Mouse (Mus musculus) cerebellum, postnatal 10 days (tissue): ENCODE data around the gene Gm20388.

ENCODE experiments used
- DNase-seq, 2 experiments: peaks; one replicate each; pipeline ENCODE4 v3.0.0; 2021; ENCODE audit warnings: mixed read lengths in 2 of 2

Gm20388 gene

DNA sequence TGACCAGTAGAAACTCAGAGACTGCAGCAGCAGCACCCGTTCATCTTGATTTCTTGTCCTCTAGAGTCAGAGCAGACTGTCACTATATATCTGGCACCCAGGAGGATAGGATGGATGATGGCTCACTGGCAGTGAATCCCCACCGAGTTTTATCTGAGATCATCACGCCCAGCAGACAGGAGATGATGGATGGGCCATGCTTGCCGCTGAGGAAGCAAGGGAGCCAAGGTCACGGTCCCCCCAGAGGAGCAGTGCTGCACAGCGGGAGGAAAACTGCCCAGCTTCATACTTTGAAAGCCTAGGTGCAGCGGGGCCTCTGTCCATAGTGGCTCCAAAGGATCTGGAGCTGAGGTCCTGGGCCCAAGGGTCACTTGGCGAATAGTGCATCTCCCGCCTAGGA is 2122.1 kb downstream of the Gm20388 start:
- no peak for DNase-seq

GRCm38 (mm10) chr8:122035543-122035942 is 2124.9 kb downstream of the Gm20388 start:
- DNase-seq, result no peak

DNA sequence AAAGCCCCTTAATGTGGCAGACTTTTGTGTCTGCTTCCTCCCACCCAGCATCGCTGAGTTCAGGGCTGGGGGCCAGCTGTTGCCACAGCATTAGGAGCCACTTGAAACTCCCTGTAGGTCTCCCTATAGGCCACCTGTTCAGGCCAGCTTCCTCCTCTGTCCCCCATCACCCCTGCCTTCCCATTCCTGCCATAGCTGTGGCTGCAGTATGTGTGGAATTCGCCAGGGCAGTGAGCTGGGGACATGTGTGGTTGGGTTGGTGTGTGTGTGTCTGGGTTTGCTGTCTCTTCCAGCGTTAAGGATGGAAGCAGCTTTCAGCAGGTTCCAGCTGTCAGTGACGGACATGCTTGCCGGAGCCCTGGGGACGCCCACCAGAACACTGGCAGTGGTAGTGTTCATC is 2125.7 kb downstream of the Gm20388 start:
- DNase-seq, result no peak

DNA sequence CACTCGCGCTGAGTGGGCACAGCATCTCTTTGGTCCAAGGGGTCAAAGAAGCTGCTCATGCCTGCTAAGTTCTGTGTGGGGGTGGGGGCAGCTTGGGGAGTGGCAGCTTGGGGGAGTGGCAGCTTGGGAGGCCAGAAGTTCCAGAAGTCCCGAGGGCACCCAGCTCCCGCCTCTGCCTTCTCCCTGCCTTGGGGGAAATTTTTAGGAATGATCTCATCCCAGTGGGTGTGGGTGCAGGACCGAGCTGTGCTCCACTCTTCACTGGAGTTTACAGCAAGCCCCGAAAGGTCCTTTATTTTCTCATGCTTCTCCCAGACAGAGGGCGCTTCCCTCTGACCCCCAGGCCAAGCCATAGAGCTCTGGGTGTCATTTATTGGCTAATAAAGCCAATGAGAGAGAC is 2126.6 kb downstream of the Gm20388 start:
- no peak for DNase-seq

DNA sequence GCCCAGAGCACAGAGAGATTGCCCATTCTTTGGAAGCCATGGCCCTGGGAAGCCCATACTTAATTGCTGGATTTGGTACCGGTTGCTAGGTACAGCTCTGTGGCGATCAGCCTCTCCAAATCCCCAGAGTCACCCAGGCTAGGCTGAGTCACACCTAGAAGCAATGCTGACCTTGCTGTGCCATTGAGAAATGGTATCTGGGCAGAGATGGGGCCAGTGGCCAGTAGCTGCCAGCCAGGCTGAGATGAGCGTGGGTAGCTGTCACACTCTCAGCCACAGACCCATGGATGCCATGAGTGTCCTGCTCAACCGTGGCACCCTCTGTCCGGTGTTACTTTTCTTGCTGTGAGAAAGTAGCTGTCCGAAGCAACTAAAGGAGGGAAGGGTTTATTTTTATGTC is 2127.4 kb downstream of the Gm20388 start:
- no peak for DNase-seq

- DNase-seq, result peak in 1 of 2 experiments; percentile 46
Measured at GRCm38 (mm10) chr8:122039452-122039851, 2128.8 kb downstream of the Gm20388 start.

- no peak for DNase-seq
Measured at GRCm38 (mm10) chr8:122047206-122047870, 2136.7 kb downstream of the Gm20388 start.

DNA sequence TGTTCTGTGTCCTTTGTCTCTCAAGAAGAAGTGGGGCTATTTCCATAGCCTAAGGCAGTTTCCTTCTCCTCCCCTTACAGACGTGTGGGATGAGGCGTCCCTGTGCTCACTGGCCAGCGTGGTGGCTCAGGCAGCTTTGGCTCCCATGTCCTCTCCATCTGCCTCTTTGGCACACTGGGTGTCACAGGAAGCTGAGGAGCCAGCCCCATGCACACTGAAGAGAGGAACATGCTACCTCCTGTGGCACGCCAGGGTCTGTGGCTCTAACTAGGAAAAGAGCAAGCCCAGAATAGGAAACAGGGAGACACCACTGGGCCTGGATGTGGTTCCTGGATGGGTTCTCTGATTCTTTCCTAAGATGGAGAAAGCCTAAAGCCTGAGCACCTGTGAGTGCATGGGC is 2138.6 kb downstream of the Gm20388 start:
- peak; percentile 72 to 85 for DNase-seq

DNA sequence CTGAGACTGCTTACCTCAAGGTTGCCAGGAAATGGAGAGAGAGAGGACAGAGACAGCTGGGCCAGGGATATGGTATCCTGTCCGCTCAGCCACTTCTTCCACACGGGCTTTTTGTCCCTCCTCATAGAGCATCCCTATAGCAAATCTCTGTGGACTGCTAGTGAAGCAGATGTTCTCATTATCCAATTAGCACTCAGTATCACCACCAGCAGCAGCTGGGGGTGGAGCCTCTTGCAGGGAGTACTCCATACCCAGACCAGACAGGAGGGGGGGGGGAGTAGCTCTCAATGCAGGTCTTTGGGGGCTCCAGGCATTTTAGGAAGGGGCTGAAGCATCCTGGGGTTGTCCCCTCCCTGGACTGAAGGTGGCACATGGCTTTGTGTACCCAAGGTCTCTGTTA is 2139.3 kb downstream of the Gm20388 start:
- no peak for DNase-seq

- peak; percentile 79 to 87 for DNase-seq
Measured at GRCm38 (mm10) chr8:122050620-122051019, 2140.0 kb downstream of the Gm20388 start.

GRCm38 (mm10) chr8:122055321-122055720 is 2144.7 kb downstream of the Gm20388 start:
- no peak for DNase-seq

GRCm38 (mm10) chr8:122056113-122056512 is 2145.5 kb downstream of the Gm20388 start:
- no peak for DNase-seq

DNA sequence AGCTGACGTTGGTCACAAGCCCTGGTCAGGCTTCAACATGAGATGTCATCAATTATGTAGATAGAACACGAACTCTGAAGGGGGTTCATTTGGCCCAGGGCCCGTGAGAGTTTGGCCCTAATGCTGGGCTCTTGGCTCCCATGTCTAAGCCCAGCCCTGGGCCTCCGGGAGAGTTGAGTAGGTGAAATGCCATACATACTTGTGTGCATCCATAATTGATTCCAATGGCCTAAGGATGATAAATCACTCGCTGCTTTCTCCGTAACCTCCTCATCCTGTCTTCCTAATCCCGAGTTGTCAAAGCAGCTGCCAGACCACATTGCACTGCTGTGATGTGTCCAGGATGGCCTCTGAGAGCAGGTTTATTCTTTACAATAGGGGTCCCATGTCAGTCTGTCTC is 2146.2 kb downstream of the Gm20388 start:
- no peak for DNase-seq

DNA sequence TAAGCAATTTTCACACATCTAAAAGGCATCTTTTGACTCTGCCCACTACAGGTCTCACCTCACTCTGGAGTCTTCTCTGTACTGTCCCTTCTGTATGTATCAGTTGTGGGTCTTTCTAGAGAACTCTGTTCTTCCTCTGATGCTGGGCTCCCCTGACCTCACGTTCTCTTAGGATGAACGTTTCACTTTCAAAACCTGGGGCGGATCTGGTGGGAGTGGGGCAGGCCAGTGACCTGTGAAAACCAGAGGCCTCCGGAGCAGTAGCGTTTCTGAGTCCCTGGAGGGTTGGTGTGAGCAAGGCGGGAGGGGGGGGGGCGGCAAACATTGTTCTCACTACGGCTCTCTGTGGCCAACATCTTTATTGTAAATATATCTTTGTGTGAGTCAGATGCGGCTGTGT is 2147.9 kb downstream of the Gm20388 start:
- no peak for DNase-seq

DNA sequence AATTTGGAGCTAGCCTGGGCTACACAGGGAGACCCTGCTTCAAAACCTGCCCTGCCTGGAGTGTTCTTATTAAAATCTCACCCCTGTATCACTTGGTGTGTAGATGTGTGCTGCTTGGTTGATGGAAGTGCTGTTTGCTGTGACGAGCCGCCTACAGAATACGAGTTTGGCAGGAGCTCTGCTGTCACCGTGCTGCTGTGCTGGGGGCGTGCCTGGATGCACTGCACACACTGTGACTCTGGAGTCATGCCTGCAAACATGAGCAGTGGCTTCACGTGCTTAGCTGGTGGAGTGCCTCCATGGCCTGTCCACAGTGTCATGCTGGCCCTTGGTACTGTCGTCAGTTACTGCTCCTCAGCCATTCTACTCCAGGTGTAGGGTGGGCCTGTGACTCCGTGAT is 2148.3 kb downstream of the Gm20388 start:
- DNase-seq, result peak in 1 of 2 experiments; percentile 51

- no peak for DNase-seq
Measured at GRCm38 (mm10) chr8:122062508-122063223, 2152.0 kb downstream of the Gm20388 start.

- no peak for DNase-seq
Measured at GRCm38 (mm10) chr8:122064353-122064752, 2153.7 kb downstream of the Gm20388 start.

DNA sequence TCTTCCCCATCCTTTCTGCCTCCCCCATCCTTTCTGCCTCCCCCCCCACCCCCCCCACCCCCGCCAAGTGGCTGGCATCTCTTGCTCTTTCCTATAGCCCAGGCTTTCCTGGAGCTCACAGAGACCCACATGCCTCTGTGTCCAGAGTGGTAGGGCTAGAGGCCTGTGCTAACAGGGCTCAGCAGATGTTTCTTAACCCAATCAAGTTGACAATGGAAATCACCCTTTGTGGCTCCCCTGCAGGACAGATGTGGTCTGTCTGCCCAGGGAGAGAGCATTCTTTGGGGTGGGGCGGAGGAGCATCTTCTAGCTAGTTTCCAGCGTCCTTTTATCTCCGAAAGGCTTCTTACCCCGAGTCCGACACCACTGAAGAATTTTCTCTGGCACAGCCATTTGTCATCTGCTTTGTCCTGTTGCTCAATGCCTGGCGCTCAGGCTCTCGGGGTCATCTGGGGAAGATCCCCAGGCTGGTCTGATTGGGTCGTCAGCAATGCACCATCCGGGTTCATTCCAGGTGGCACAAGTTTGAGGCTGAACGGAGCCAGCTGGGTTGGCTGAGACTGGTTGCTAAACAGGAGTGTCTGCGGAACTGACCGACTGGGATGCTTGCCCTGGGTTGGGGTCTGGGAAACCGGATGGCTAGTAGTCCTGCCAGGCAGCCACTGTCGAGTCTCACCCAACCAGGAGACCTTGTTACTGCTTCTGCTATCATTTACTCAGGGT is 2157.3 kb downstream of the Gm20388 start:
- DNase-seq, result peak; percentile 57 to 70

GRCm38 (mm10) chr8:122068609-122069008 is 2158.0 kb downstream of the Gm20388 start:
- no peak for DNase-seq

DNA sequence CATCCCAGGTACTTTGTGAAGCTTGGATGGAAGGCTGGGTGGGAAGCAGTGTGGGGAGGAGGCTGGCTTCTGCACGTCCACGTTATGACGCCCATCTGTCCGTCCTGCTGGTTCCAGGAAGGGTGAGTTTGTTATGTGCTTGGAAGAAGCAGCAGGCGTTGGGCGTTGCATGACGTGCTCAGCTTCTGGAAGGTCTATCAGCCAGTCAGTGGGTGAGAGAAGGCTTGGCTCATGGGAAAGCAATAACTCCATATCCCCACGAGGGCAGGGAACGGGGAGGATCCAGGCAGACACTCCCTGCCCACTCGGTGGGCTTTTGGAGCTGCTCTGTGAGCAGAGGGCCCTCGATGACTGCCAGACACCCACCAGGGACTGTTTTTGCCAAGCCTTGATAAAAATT is 2158.6 kb downstream of the Gm20388 start:
- DNase-seq, result peak; percentile 32 to 50

- no peak for DNase-seq
Measured at GRCm38 (mm10) chr8:122071193-122071592, 2160.6 kb downstream of the Gm20388 start.

- DNase-seq, result no peak
Measured at GRCm38 (mm10) chr8:122073964-122074363, 2163.3 kb downstream of the Gm20388 start.

- DNase-seq, result no peak
Measured at GRCm38 (mm10) chr8:122074442-122074841, 2163.8 kb downstream of the Gm20388 start.

DNA sequence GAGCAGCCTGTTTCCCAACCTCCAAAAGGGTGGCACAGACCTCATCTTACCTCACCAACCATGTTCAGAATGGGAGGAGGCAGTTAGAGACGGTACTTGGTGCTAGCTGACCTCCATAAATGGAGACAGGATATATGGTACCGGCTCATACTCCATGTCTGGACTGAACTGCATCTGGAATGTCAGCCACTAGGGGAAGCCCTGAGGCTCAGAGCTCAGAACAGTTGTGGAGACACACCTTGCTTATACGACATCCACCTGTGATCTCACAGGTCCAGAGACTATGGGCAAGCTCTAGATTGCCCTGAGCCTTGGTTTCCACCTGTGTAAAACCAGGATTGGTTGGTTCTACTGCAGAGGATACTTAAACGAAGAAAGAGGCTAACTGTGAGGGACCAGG is 2164.3 kb downstream of the Gm20388 start:
- no peak for DNase-seq
